Mouse (Mus musculus) intestine, embryonic 16.5 days (tissue): Measurements from ENCODE around the gene Pinlyp. TPM values are rescaled to one million over a fixed set of nuclear protein-coding genes. Genes with fewer than 3 reads are reported as not detected.
A peak's percentile ranks its signal among the peaks of the same experiment; 100 is the strongest.

Experiments used
- ATAC-seq: fragments of 200-750 bp; cut with Nextera tagmentation; 2 replicates; pipeline ENCODE4 v1.8.0; 2017; ENCODE audit warnings: moderate TSS enrichment, moderate library complexity
- H3K27ac ChIP-seq: fragments of 300-500 bp; sonication (generic); 2 replicates; pipeline ENCODE4 v1.5.1; 2014; ENCODE audit warnings: mild to moderate bottlenecking, low read length
- H3K27me3 ChIP-seq: fragments of 300-500 bp; sonication (generic); replicated peaks from 2 replicates; pipeline ENCODE4 v1.6.1; 2014; ENCODE audit warnings: low read length, control low read depth, mixed read lengths; ENCODE audit not compliant: control insufficient read depth, insufficient read depth
- H3K36me3 ChIP-seq: fragments of 300-500 bp; sonication (generic); 2 replicates; pipeline ENCODE4 v1.6.1; 2014; ENCODE audit warnings: low read length, control low read depth; ENCODE audit not compliant: control insufficient read depth, insufficient read depth
- H3K4me1 ChIP-seq: fragments of 300-500 bp; sonication (generic); 2 replicates; pipeline ENCODE4 v1.6.1; 2014; ENCODE audit warnings: low read length, control low read depth, mixed read lengths; ENCODE audit not compliant: control insufficient read depth, insufficient read depth
- H3K4me2 ChIP-seq: fragments of 300-500 bp; sonication (generic); 2 replicates; pipeline ENCODE4 v1.6.1; 2014; ENCODE audit warnings: low read depth, low read length, control low read depth
- H3K4me3 ChIP-seq: fragments of 300-500 bp; sonication (generic); 2 replicates; pipeline ENCODE4 v1.5.1; 2014; ENCODE audit warnings: mild to moderate bottlenecking, low read length
- H3K9ac ChIP-seq: fragments of 300-500 bp; sonication (generic); 2 replicates; pipeline ENCODE4 v1.6.1; 2014; ENCODE audit warnings: low read depth, low read length
- H3K9me3 ChIP-seq: fragments of 300-500 bp; sonication (generic); 2 replicates; pipeline ENCODE4 v1.6.1; 2016; ENCODE audit warnings: low read length, control low read depth; ENCODE audit not compliant: control insufficient read depth
- WGBS: fragments of 180-500 bp; shearing (Covaris S2); extraction: QIAGEN DNeasy Blood & Tissue Kit; methylation state at CpG from one replicate; pipeline ENCODE4 v1.1.7; 2014; 5-methylcytosine and 5-hydroxymethylcytosine counted together
- polyA plus RNA-seq: library from polyadenylated mRNA; unstranded; fragments of >200 nt; fragmentation: Nextera tagmentation; extraction: Ambion mirVana; gene quantifications from 2 replicates; pipeline ENCODE4 v1.2.1, GENCODE M21; 2015

Gene Pinlyp
- polyA plus RNA-seq, 1 experiment from 2014 or later = 0.16 TPM

GRCm38 (mm10) chr7:24564607-24565265, 18.8 kb upstream of the Pinlyp start:
- Histone ChIP-seq H3K4me1 (no peaks in the 10 kb centered on the region), H3K4me2 (no peak overlapping the region), H3K4me3 (no peak overlapping the region), H3K27me3 (no peaks in the 10 kb centered on the region), H3K27ac (no peak overlapping the region), H3K36me3 (peaks cover 18% of the 10 kb centered on the region), H3K9ac (no peak overlapping the region), H3K9me3 (no peaks in the 10 kb centered on the region)
- ATAC-seq = no peak; the same call in 1 of the 2 replicates
- 69% methylated on average over 6 of the region's 6 CpGs for WGBS

GRCm38 (mm10) chr7:24563837-24564206, 17.9 kb upstream of the Pinlyp start:
- 83% methylated on average over 4 of the region's 4 CpGs for WGBS
- peaks cover 18% of the 10 kb centered on the region for H3K36me3 ChIP-seq
- no peaks in the 10 kb centered on the region for H3K4me1 ChIP-seq
- no peak overlapping the region for H3K27ac ChIP-seq
- no peak for ATAC-seq
- no peaks in the 10 kb centered on the region for H3K27me3 ChIP-seq
- H3K4me3 ChIP-seq = no peak overlapping the region
- no peak overlapping the region for H3K9ac ChIP-seq
- H3K9me3 ChIP-seq = no peaks in the 10 kb centered on the region
- H3K4me2 ChIP-seq = no peak overlapping the region

- H3K27ac ChIP-seq = no peak overlapping the region
- H3K36me3 ChIP-seq = peaks cover 16% of the 10 kb centered on the region
- no peak for ATAC-seq
- H3K4me3 ChIP-seq = no peak overlapping the region
- WGBS = 88% methylated on average over 8 of the region's 8 CpGs
- no peak overlapping the region for H3K4me2 ChIP-seq
- H3K9me3 ChIP-seq = no peaks in the 10 kb centered on the region
- no peak overlapping the region for H3K9ac ChIP-seq
- H3K27me3 ChIP-seq = no peaks in the 10 kb centered on the region
- no peaks in the 10 kb centered on the region for H3K4me1 ChIP-seq
Observed at GRCm38 (mm10) chr7:24563191-24563836, 17.4 kb upstream of the Pinlyp start.

GRCm38 (mm10) chr7:24561450-24561849, 15.5 kb upstream of the Pinlyp start:
- Histone ChIP-seq H3K4me3 (no peak overlapping the region), H3K4me1 (no peaks in the 10 kb centered on the region), H3K27ac (no peak overlapping the region), H3K9me3 (no peaks in the 10 kb centered on the region), H3K9ac (no peak overlapping the region), H3K27me3 (no peaks in the 10 kb centered on the region), H3K4me2 (no peak overlapping the region), H3K36me3 (peaks cover 9% of the 10 kb centered on the region)
- no peak for ATAC-seq
- 89% methylated on average over 4 of the region's 4 CpGs for WGBS

- peaks cover 12% of the 10 kb centered on the region for H3K36me3 ChIP-seq
Observed at GRCm38 (mm10) chr7:24555786-24556185, 9.9 kb upstream of the Pinlyp start.

GRCm38 (mm10) chr7:24551985-24552759, 6.3 kb upstream of the Pinlyp start:
- H3K4me2 ChIP-seq = no peak overlapping the region
- no peak overlapping the region for H3K9ac ChIP-seq
- WGBS = 84% methylated on average over 12 of the region's 12 CpGs
- no peak overlapping the region for H3K4me3 ChIP-seq
- H3K27ac ChIP-seq = no peak overlapping the region
- H3K36me3 ChIP-seq = peaks cover 15% of the 10 kb centered on the region
- H3K4me1 ChIP-seq = peaks cover 4% of the 10 kb centered on the region; the same call in 1 of the 2 replicates
- H3K27me3 ChIP-seq = no peaks in the 10 kb centered on the region
- H3K9me3 ChIP-seq = no peaks in the 10 kb centered on the region
- ATAC-seq = no peak

More at GRCm38 (mm10) chr7:24555786-24556185, 9.9 kb upstream of the Pinlyp start:
- H3K4me3 ChIP-seq = no peak overlapping the region
- no peak overlapping the region for H3K9ac ChIP-seq
- no peak overlapping the region for H3K27ac ChIP-seq
- H3K4me2 ChIP-seq = no peak overlapping the region
- H3K9me3 ChIP-seq = no peaks in the 10 kb centered on the region
- no peaks in the 10 kb centered on the region for H3K27me3 ChIP-seq
- whole genome bisulfite sequencing = 93% methylated on average over 10 of the region's 10 CpGs
- no peak for ATAC-seq
- H3K4me1 ChIP-seq = no peaks in the 10 kb centered on the region

GRCm38 (mm10) chr7:24547534-24548036, 1.7 kb upstream of the Pinlyp start:
- H3K4me2 ChIP-seq = peak overlapping the region; percentile 62
- peak overlapping the region; percentile 70 for H3K4me3 ChIP-seq
- H3K27ac ChIP-seq = no peak overlapping the region
- peaks cover 5% of the 10 kb centered on the region; the same call in 1 of the 2 replicates for H3K36me3 ChIP-seq
- peaks cover 11% of the 10 kb centered on the region for H3K4me1 ChIP-seq
- H3K9ac ChIP-seq = peak overlapping the region; percentile 87
- 24% methylated on average over 13 of the region's 13 CpGs for whole genome bisulfite sequencing
- ATAC-seq = no peak; the same call in 1 of the 2 replicates
- no peaks in the 10 kb centered on the region for H3K27me3 ChIP-seq
- H3K9me3 ChIP-seq = peaks cover 3% of the 10 kb centered on the region; the same call in 1 of the 2 replicates

- WGBS = under 1% methylated on average over 57 of the region's 57 CpGs
- ATAC-seq = peak; percentile 99
- Histone ChIP-seq H3K4me2 (peak overlapping the region; percentile 76), H3K36me3 (0 out of 2 replicates have a peak, but pooled peaks cover 3% of the 10 kb centered on the region), H3K27ac (peak overlapping the region; percentile 74), H3K9me3 (peaks cover 3% of the 10 kb centered on the region; the same call in 1 of the 2 replicates), H3K9ac (peak overlapping the region; percentile 87), H3K4me3 (peak overlapping the region; percentile 70), H3K27me3 (no peaks in the 10 kb centered on the region), H3K4me1 (peaks cover 11% of the 10 kb centered on the region)
Observed at GRCm38 (mm10) chr7:24546634-24547389, 894 bp upstream of the Pinlyp start.
